Mouse (Mus musculus) MN1 (cell line): ENCODE data around the gene Slc45a3.

ENCODE experiments used
- DNase-seq: peaks from one replicate; pipeline ENCODE4 v3.0.0-alpha.2; 2016; ENCODE audit warnings: low spot score

Gene Slc45a3

DNA sequence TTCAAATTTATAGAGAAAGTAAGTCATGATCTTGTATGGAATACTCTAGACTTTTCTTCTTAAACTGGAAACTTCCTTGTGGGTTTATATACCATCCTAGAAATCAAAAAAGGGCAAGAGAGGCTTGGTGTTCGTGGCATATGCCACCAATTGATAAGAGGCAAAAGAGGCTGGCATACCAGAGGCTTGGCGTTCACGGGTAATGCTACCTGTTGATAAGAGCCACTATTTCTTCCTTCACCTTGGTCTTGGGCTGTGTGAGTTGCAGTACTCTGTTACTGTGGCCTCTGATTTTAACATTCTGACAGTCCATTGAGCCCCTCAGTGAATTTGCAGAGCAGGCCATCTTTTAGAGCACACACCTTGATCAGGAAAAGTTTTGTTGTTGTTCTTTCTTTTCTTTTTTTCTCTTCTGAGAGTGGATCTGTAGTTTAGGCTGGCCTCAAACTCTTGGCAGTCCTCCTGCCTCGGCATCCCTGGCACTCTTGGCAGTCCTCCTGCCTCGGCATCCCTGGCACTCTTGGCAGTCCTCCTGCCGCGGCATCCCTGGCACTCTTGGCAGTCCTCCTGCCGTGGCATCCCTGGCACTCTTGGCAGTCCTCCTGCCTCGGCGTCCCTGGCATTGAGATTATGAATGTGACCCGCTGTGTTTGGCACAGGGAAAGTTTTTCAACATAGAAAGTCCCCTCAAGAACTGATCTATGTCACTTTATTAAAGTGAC is 64.3 kb downstream of the Slc45a3 start:
- no peak for DNase-seq

DNA sequence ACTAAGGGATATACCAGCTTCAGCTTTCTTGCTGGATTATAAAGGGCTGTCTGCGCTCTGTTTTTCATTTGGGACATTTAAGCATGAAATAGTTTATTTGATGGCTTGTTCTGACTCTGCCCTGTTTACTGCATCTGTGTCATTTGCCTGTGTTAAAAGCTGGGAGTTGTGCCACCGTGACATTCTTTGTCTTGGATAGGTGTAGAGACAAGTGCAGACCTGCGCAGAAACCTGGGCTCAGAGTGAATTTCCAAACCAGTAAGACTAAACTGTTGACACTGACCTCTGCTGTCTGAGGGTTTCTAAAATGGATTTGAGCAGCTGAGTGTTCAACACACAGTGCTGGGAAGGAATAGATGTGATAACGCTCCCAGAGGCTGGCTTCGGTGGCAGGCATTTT is 65.2 kb downstream of the Slc45a3 start:
- DNase-seq, result no peak

DNA sequence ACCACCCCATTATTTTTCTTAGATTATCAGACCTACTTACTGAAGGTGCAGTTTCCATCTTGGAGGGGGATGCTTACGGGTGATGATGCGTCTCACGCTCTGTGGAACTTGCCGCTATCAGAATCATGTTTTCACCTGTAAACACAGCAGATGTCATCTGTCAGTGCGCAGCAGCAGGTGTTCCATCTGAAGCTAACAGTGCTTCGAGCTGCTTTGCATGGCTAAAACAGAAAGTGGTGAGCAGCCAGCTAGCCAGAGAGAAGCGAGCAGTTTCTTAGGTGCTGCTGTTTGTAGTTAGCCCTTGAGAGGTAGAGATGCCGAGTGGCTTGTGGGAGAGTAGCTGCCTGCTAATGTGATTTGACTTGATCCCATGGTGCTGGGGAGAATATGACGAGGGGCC is 65.6 kb downstream of the Slc45a3 start:
- no peak for DNase-seq

DNA sequence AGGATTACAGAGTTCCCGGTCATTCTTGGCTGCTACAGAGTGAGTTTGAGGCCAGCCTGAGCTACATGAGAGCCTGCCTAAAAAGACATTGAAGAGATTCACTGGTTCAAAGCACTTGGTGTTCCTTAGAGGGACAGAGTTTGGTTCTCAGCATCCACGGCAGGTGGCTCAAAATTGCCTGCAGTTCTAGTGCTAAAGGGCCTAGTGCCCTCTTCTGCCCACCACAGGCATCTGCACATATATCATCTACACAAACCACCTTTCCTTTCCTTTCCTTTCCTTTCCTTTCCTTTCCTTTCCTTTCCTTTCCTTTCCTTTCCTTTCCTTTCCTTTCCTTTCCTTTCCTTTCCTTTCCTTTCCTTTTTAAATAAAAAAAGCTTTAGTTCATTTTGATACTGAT is 67.8 kb downstream of the Slc45a3 start:
- no peak for DNase-seq

DNA sequence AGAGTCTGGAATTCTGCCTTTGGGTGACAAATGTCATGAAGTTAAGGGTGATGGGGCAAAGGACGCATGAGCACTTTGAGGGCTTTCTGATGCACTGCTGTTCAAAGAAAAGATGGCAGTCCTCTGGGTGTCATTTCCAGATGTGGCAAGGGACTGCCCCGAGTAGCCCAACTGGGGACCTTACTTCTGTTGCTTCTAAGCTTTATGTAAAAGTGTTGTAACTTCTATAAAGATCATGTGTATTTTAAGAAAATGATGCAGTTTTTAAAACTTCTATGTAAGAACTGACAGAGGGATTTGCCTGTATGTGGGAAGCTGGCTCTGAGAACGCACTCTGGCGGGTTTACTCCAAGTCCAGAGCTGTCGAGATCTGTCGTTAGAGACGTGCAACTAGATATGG is 69.4 kb downstream of the Slc45a3 start:
- no peak for DNase-seq
